Mouse (Mus musculus): ENCODE results near the gene Col4a1. TPM values are rescaled to one million over a fixed set of nuclear protein-coding genes. Genes with fewer than 3 reads are reported as not detected.

Gene Col4a1
- polyA plus RNA-seq, 1 experiment from 2014 or later: 77.9 TPM

- no peak overlapping the region for H3K9ac ChIP-seq (ENCODE audit: low read length)
- H3K27me3 ChIP-seq (replicated peaks; ENCODE audit: control insufficient read depth, insufficient read depth, low read length): no peaks in the 10 kb centered on the region
- WGBS: 89% methylated on average over 11 of the region's 11 CpGs
- DNase-seq (ENCODE audit: low spot score): no peak
- H3K36me3 ChIP-seq (ENCODE audit: control insufficient read depth, insufficient read depth, low read length): no peaks in the 10 kb centered on the region
- no peak overlapping the region for H3K4me2 ChIP-seq (ENCODE audit: low read length)
- H3K9me3 ChIP-seq (replicated peaks; ENCODE audit: control insufficient read depth, low read length): no peaks in the 10 kb centered on the region
- no peak for ATAC-seq
- no peak overlapping the region for H3K4me3 ChIP-seq (ENCODE audit: low read depth, low read length)
- H3K27ac ChIP-seq (ENCODE audit: low read depth, low read length): no peak overlapping the region
- H3K4me1 ChIP-seq (ENCODE audit: control insufficient read depth, insufficient read depth, low read length): no peaks in the 10 kb centered on the region
Measured at GRCm38 (mm10) chr8:11197261-11197660, 115.4 kb downstream of the Col4a1 start.

- Histone ChIP-seq H3K9me3 (replicated peaks; ENCODE audit: control insufficient read depth, low read length) (no peaks in the 10 kb centered on the region), H3K4me2 (ENCODE audit: low read length) (no peak overlapping the region), H3K4me1 (ENCODE audit: control insufficient read depth, insufficient read depth, low read length) (0 out of 2 replicates have a peak, but pooled peaks cover 6% of the 10 kb centered on the region), H3K9ac (ENCODE audit: low read length) (no peak overlapping the region), H3K27ac (ENCODE audit: low read depth, low read length) (no peak overlapping the region), H3K36me3 (ENCODE audit: control insufficient read depth, insufficient read depth, low read length) (no peaks in the 10 kb centered on the region), H3K27me3 (replicated peaks; ENCODE audit: control insufficient read depth, insufficient read depth, low read length) (0 out of 2 replicates have a peak, but pooled peaks cover 8% of the 10 kb centered on the region), H3K4me3 (ENCODE audit: low read depth, low read length) (no peak overlapping the region)
- ATAC-seq: no peak
- 61% methylated on average over 12 of the region's 12 CpGs for WGBS
- DNase-seq (ENCODE audit: low spot score): no peak
Measured at GRCm38 (mm10) chr8:11192719-11193324, 119.8 kb downstream of the Col4a1 start.

GRCm38 (mm10) chr8:11187581-11188271, 124.9 kb downstream of the Col4a1 start:
- Histone ChIP-seq H3K9ac (ENCODE audit: low read length) (peak overlapping the region; percentile 48), H3K27me3 (replicated peaks; ENCODE audit: control insufficient read depth, insufficient read depth, low read length) (0 out of 2 replicates have a peak, but pooled peaks cover 9% of the 10 kb centered on the region), H3K36me3 (ENCODE audit: control insufficient read depth, insufficient read depth, low read length) (no peaks in the 10 kb centered on the region), H3K9me3 (replicated peaks; ENCODE audit: control insufficient read depth, low read length) (no peaks in the 10 kb centered on the region), H3K4me1 (ENCODE audit: control insufficient read depth, insufficient read depth, low read length) (0 out of 2 replicates have a peak, but pooled peaks cover 6% of the 10 kb centered on the region), H3K4me2 (ENCODE audit: low read length) (peak overlapping the region; percentile 86), H3K27ac (ENCODE audit: low read depth, low read length) (no peak overlapping the region), H3K4me3 (ENCODE audit: low read depth, low read length) (peak overlapping the region; percentile 34)
- WGBS: under 1% methylated on average over 46 of the region's 46 CpGs
- DNase-seq (ENCODE audit: low spot score) (peak; percentile 88), ATAC-seq (peak; percentile 81)

GRCm38 (mm10) chr8:11186456-11186855, 126.2 kb downstream of the Col4a1 start:
- no peak for ATAC-seq
- 72% methylated on average over 4 of the region's 4 CpGs for WGBS

DNA sequence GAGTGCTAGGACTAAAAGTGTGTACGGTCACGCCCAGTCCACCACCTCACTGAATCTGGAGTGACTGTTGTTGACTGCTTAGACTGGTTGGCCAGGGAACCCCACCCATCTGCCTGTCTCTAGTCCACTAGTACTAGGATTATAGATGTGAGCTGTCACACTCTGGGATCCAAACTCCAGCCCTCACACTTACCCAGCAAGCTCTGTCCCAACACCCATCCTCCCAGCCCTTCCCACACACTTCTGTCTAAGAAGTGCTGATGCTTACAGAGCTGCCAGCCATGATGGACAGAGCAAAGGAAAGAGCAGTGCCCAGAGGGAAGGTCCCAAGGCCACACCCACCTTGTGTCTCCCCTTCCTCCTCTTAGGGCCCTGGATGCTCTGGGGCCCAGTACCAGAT, 127.0 kb downstream of the Col4a1 start:
- Histone ChIP-seq H3K36me3 (ENCODE audit: control insufficient read depth, insufficient read depth, low read length) (no peaks in the 10 kb centered on the region), H3K4me1 (ENCODE audit: control insufficient read depth, insufficient read depth, low read length) (0 out of 2 replicates have a peak, but pooled peaks cover 6% of the 10 kb centered on the region), H3K4me3 (ENCODE audit: low read depth, low read length) (no peak overlapping the region), H3K4me2 (ENCODE audit: low read length) (no peak overlapping the region), H3K9ac (ENCODE audit: low read length) (no peak overlapping the region), H3K27me3 (replicated peaks; ENCODE audit: control insufficient read depth, insufficient read depth, low read length) (0 out of 2 replicates have a peak, but pooled peaks cover 9% of the 10 kb centered on the region), H3K27ac (ENCODE audit: low read depth, low read length) (no peak overlapping the region), H3K9me3 (replicated peaks; ENCODE audit: control insufficient read depth, low read length) (no peaks in the 10 kb centered on the region)
- WGBS: 94% methylated on average over 2 of the region's 2 CpGs
- ATAC-seq (no peak), DNase-seq (ENCODE audit: low spot score) (no peak)

More at GRCm38 (mm10) chr8:11186456-11186855, 126.2 kb downstream of the Col4a1 start:
- Histone ChIP-seq H3K36me3 (ENCODE audit: control insufficient read depth, insufficient read depth, low read length) (no peaks in the 10 kb centered on the region), H3K4me3 (ENCODE audit: low read depth, low read length) (no peak overlapping the region), H3K27me3 (replicated peaks; ENCODE audit: control insufficient read depth, insufficient read depth, low read length) (0 out of 2 replicates have a peak, but pooled peaks cover 9% of the 10 kb centered on the region), H3K9me3 (replicated peaks; ENCODE audit: control insufficient read depth, low read length) (no peaks in the 10 kb centered on the region), H3K27ac (ENCODE audit: low read depth, low read length) (no peak overlapping the region), H3K4me2 (ENCODE audit: low read length) (no peak overlapping the region), H3K9ac (ENCODE audit: low read length) (no peak overlapping the region), H3K4me1 (ENCODE audit: control insufficient read depth, insufficient read depth, low read length) (0 out of 2 replicates have a peak, but pooled peaks cover 6% of the 10 kb centered on the region)
- no peak for DNase-seq (ENCODE audit: low spot score)

GRCm38 (mm10) chr8:11183611-11184031, 129.0 kb downstream of the Col4a1 start:
- 0 out of 2 replicates have a peak, but pooled peaks cover 9% of the 10 kb centered on the region for H3K27me3 ChIP-seq (replicated peaks; ENCODE audit: control insufficient read depth, insufficient read depth, low read length)
- DNase-seq (ENCODE audit: low spot score) (no peak), ATAC-seq (no peak)
- 85% methylated on average over 9 of the region's 9 CpGs for WGBS
- H3K4me1 ChIP-seq (ENCODE audit: control insufficient read depth, insufficient read depth, low read length): 0 out of 2 replicates have a peak, but pooled peaks cover 6% of the 10 kb centered on the region
- no peaks in the 10 kb centered on the region for H3K9me3 ChIP-seq (replicated peaks; ENCODE audit: control insufficient read depth, low read length)
- no peak overlapping the region for H3K9ac ChIP-seq (ENCODE audit: low read length)
- no peak overlapping the region for H3K4me2 ChIP-seq (ENCODE audit: low read length)
- no peaks in the 10 kb centered on the region for H3K36me3 ChIP-seq (ENCODE audit: control insufficient read depth, insufficient read depth, low read length)
- no peak overlapping the region for H3K4me3 ChIP-seq (ENCODE audit: low read depth, low read length)
- no peak overlapping the region for H3K27ac ChIP-seq (ENCODE audit: low read depth, low read length)

- DNase-seq (ENCODE audit: low spot score) (no peak), ATAC-seq (no peak)
- H3K4me2 ChIP-seq (ENCODE audit: low read length): no peak overlapping the region
- H3K4me3 ChIP-seq (ENCODE audit: low read depth, low read length): no peak overlapping the region
- no peaks in the 10 kb centered on the region for H3K9me3 ChIP-seq (replicated peaks; ENCODE audit: control insufficient read depth, low read length)
- H3K27me3 ChIP-seq (replicated peaks; ENCODE audit: control insufficient read depth, insufficient read depth, low read length): no peaks in the 10 kb centered on the region
- no peaks in the 10 kb centered on the region for H3K36me3 ChIP-seq (ENCODE audit: control insufficient read depth, insufficient read depth, low read length)
- 82% methylated on average over 12 of the region's 12 CpGs for WGBS
- H3K4me1 ChIP-seq (ENCODE audit: control insufficient read depth, insufficient read depth, low read length): no peaks in the 10 kb centered on the region
- no peak overlapping the region for H3K9ac ChIP-seq (ENCODE audit: low read length)
- H3K27ac ChIP-seq (ENCODE audit: low read depth, low read length): no peak overlapping the region
Measured at GRCm38 (mm10) chr8:11182606-11183005, 130.0 kb downstream of the Col4a1 start.

GRCm38 (mm10) chr8:11182148-11182484, 130.5 kb downstream of the Col4a1 start:
- H3K4me3 ChIP-seq (ENCODE audit: low read depth, low read length): no peak overlapping the region
- no peaks in the 10 kb centered on the region for H3K27me3 ChIP-seq (replicated peaks; ENCODE audit: control insufficient read depth, insufficient read depth, low read length)
- H3K4me1 ChIP-seq (ENCODE audit: control insufficient read depth, insufficient read depth, low read length): no peaks in the 10 kb centered on the region
- no peak for DNase-seq (ENCODE audit: low spot score)
- no peak overlapping the region for H3K4me2 ChIP-seq (ENCODE audit: low read length)
- no peaks in the 10 kb centered on the region for H3K36me3 ChIP-seq (ENCODE audit: control insufficient read depth, insufficient read depth, low read length)
- H3K9ac ChIP-seq (ENCODE audit: low read length): no peak overlapping the region
- no peaks in the 10 kb centered on the region for H3K9me3 ChIP-seq (replicated peaks; ENCODE audit: control insufficient read depth, low read length)
- ATAC-seq: no peak
- H3K27ac ChIP-seq (ENCODE audit: low read depth, low read length): no peak overlapping the region
- WGBS: 59% methylated on average over 4 of the region's 4 CpGs

All from forebrain, embryonic 14.5 days (tissue).